Mouse (Mus musculus): ENCODE measurements around the gene Cln5. TPM values are rescaled to one million over a fixed set of nuclear protein-coding genes. Genes with fewer than 3 reads are reported as not detected.

The Cln5 gene
- total and polyA plus RNA-seq, 2 experiments from 2014 or later = 14.7 to 21.8 TPM

GRCm38 (mm10) chr14:103078006-103078912 is 8.2 kb downstream of the Cln5 start:
- ATAC-seq (ENCODE audit: insufficient read depth, low read depth) (no peak), DNase-seq (ENCODE audit: low spot score) (no peak)
- Histone ChIP-seq H3K27me3 (ENCODE audit: control insufficient read depth, insufficient read depth, low read length) (no peaks in the 10 kb centered on the region), H3K4me2 (ENCODE audit: low read depth, low read length) (no peak overlapping the region), H3K4me1 (ENCODE audit: control insufficient read depth, insufficient read depth) (no peaks in the 10 kb centered on the region), H3K4me3 (ENCODE audit: low read depth, low read length) (no peak overlapping the region), H3K36me3 (replicated peaks; ENCODE audit: control insufficient read depth, insufficient read depth, low read length) (peaks cover 60% of the 10 kb centered on the region), H3K9ac (replicated peaks; ENCODE audit: low read depth, low read length) (no peak overlapping the region), H3K9me3 (replicated peaks; ENCODE audit: control insufficient read depth, low read length) (no peaks in the 10 kb centered on the region), H3K27ac (ENCODE audit: low read depth) (no peak overlapping the region)
- WGBS = 84% methylated on average over 16 of the region's 16 CpGs
- TF ChIP-seq EP300 (IDR thresholded peaks at IDR 0.05; ENCODE audit: low read depth) (no peak), CTCF (IDR thresholded peaks at IDR 0.05; ENCODE audit: low read depth) (no peak)

GRCm38 (mm10) chr14:103079209-103079977 is 9.4 kb downstream of the Cln5 start:
- no peak for TF ChIP-seq CTCF (IDR thresholded peaks at IDR 0.05; ENCODE audit: low read depth)
- TF ChIP-seq EP300 (IDR thresholded peaks at IDR 0.05; ENCODE audit: low read depth) = no peak
- no peak for ATAC-seq (ENCODE audit: insufficient read depth, low read depth)
- no peak for DNase-seq (ENCODE audit: low spot score)
- Histone ChIP-seq H3K4me3 (ENCODE audit: low read depth, low read length) (no peak overlapping the region), H3K4me2 (ENCODE audit: low read depth, low read length) (no peak overlapping the region), H3K9me3 (replicated peaks; ENCODE audit: control insufficient read depth, low read length) (no peaks in the 10 kb centered on the region), H3K4me1 (ENCODE audit: control insufficient read depth, insufficient read depth) (no peaks in the 10 kb centered on the region), H3K36me3 (replicated peaks; ENCODE audit: control insufficient read depth, insufficient read depth, low read length) (peaks cover 59% of the 10 kb centered on the region), H3K9ac (replicated peaks; ENCODE audit: low read depth, low read length) (no peak overlapping the region), H3K27me3 (ENCODE audit: control insufficient read depth, insufficient read depth, low read length) (no peaks in the 10 kb centered on the region), H3K27ac (ENCODE audit: low read depth) (no peak overlapping the region)
- 87% methylated on average over 9 of the region's 9 CpGs for WGBS

- TF ChIP-seq CTCF (IDR thresholded peaks at IDR 0.05; ENCODE audit: low read depth) (no peak), EP300 (IDR thresholded peaks at IDR 0.05; ENCODE audit: low read depth) (no peak)
- Histone ChIP-seq H3K9ac (replicated peaks; ENCODE audit: low read depth, low read length) (no peak overlapping the region), H3K36me3 (replicated peaks; ENCODE audit: control insufficient read depth, insufficient read depth, low read length) (peaks cover 53% of the 10 kb centered on the region), H3K4me3 (ENCODE audit: low read depth, low read length) (no peak overlapping the region), H3K27ac (ENCODE audit: low read depth) (no peak overlapping the region), H3K4me1 (ENCODE audit: control insufficient read depth, insufficient read depth) (no peaks in the 10 kb centered on the region), H3K9me3 (replicated peaks; ENCODE audit: control insufficient read depth, low read length) (no peaks in the 10 kb centered on the region), H3K27me3 (ENCODE audit: control insufficient read depth, insufficient read depth, low read length) (no peaks in the 10 kb centered on the region), H3K4me2 (ENCODE audit: low read depth, low read length) (no peak overlapping the region)
- ATAC-seq (ENCODE audit: insufficient read depth, low read depth) = no peak
- DNase-seq (ENCODE audit: low spot score) = no peak
- WGBS = 62% methylated on average over 1 of the region's 1 CpGs
These were observed 16.0 kb downstream of the Cln5 start for GRCm38 (mm10) chr14:103085840-103086533.

- WGBS = 89% methylated on average over 4 of the region's 4 CpGs
- no peak for ATAC-seq (ENCODE audit: insufficient read depth, low read depth)
- peaks cover 58% of the 10 kb centered on the region for H3K36me3 ChIP-seq (replicated peaks; ENCODE audit: control insufficient read depth, insufficient read depth, low read length)
These were observed 16.8 kb downstream of the Cln5 start for GRCm38 (mm10) chr14:103086671-103087324.

GRCm38 (mm10) chr14:103087846-103088245 is 17.8 kb downstream of the Cln5 start:
- 64% methylated on average over 5 of the region's 5 CpGs for WGBS
- no peak overlapping the region for H3K4me2 ChIP-seq (ENCODE audit: low read depth, low read length)
- peaks cover 57% of the 10 kb centered on the region for H3K36me3 ChIP-seq (replicated peaks; ENCODE audit: control insufficient read depth, insufficient read depth, low read length)

More at GRCm38 (mm10) chr14:103086671-103087324, 16.8 kb downstream of the Cln5 start:
- Histone ChIP-seq H3K27ac (ENCODE audit: low read depth) (no peak overlapping the region), H3K9ac (replicated peaks; ENCODE audit: low read depth, low read length) (no peak overlapping the region), H3K9me3 (replicated peaks; ENCODE audit: control insufficient read depth, low read length) (no peaks in the 10 kb centered on the region), H3K4me2 (ENCODE audit: low read depth, low read length) (no peak overlapping the region), H3K27me3 (ENCODE audit: control insufficient read depth, insufficient read depth, low read length) (no peaks in the 10 kb centered on the region), H3K4me1 (ENCODE audit: control insufficient read depth, insufficient read depth) (no peaks in the 10 kb centered on the region), H3K4me3 (ENCODE audit: low read depth, low read length) (no peak overlapping the region)
- no peak for DNase-seq (ENCODE audit: low spot score)
- TF ChIP-seq CTCF (IDR thresholded peaks at IDR 0.05; ENCODE audit: low read depth) (no peak), EP300 (IDR thresholded peaks at IDR 0.05; ENCODE audit: low read depth) (no peak)

More at GRCm38 (mm10) chr14:103087846-103088245, 17.8 kb downstream of the Cln5 start:
- no peaks in the 10 kb centered on the region for H3K9me3 ChIP-seq (replicated peaks; ENCODE audit: control insufficient read depth, low read length)
- H3K4me1 ChIP-seq (ENCODE audit: control insufficient read depth, insufficient read depth) = no peaks in the 10 kb centered on the region
- no peak overlapping the region for H3K27ac ChIP-seq (ENCODE audit: low read depth)
- H3K4me3 ChIP-seq (ENCODE audit: low read depth, low read length) = no peak overlapping the region
- no peaks in the 10 kb centered on the region for H3K27me3 ChIP-seq (ENCODE audit: control insufficient read depth, insufficient read depth, low read length)
- ATAC-seq (ENCODE audit: insufficient read depth, low read depth) = no peak
- DNase-seq (ENCODE audit: low spot score) = no peak
- H3K9ac ChIP-seq (replicated peaks; ENCODE audit: low read depth, low read length) = no peak overlapping the region
- TF ChIP-seq EP300 (IDR thresholded peaks at IDR 0.05; ENCODE audit: low read depth) (no peak), CTCF (IDR thresholded peaks at IDR 0.05; ENCODE audit: low read depth) (no peak)

Measured in heart, postnatal 0 days (tissue).